Mouse (Mus musculus) kidney, embryonic 14.5 days (tissue): ENCODE data around the gene Zfp672. TPM values are rescaled to one million over a fixed set of nuclear protein-coding genes. Genes with fewer than 3 reads are reported as not detected.
A peak's percentile ranks its signal among the peaks of the same experiment; 100 is the strongest.
"Not testable (repeated sequence)": the region's sequence is repeated elsewhere in the genome, so short reads cannot be mapped to it uniquely, and the experiment has no call there.

Experiments used
- ATAC-seq: fragments of 200-750 bp; cut with Nextera tagmentation; 2 replicates; pipeline ENCODE4 v1.8.0; 2017; ENCODE audit warnings: moderate number of reproducible peaks, mild to moderate bottlenecking, moderate TSS enrichment, moderate library complexity; ENCODE audit not compliant: low FRiP score, low TSS enrichment
- H3K27ac ChIP-seq: fragments of 300-500 bp; sonication (generic); 2 replicates; pipeline ENCODE4 v1.5.1; 2014; ENCODE audit warnings: low read depth, mild to moderate bottlenecking, low read length, moderate library complexity, mixed read lengths
- H3K27me3 ChIP-seq: fragments of 300-500 bp; sonication (generic); 2 replicates; pipeline ENCODE4 v1.6.1; 2014; ENCODE audit warnings: mild to moderate bottlenecking, low read length; ENCODE audit not compliant: control insufficient read depth, insufficient read depth
- H3K36me3 ChIP-seq: fragments of 300-500 bp; sonication (generic); 2 replicates; pipeline ENCODE4 v1.6.1; 2014; ENCODE audit warnings: low read length, mixed read lengths; ENCODE audit not compliant: control insufficient read depth, insufficient read depth
- H3K4me1 ChIP-seq: fragments of 300-500 bp; sonication (generic); 2 replicates; pipeline ENCODE4 v1.6.1; 2014; ENCODE audit warnings: low read length, mixed read lengths; ENCODE audit not compliant: control insufficient read depth, insufficient read depth
- H3K4me2 ChIP-seq: fragments of 300-500 bp; sonication (generic); replicated peaks from 2 replicates; pipeline ENCODE4 v1.6.1; 2014; ENCODE audit warnings: low read depth, mild to moderate bottlenecking, low read length
- H3K4me3 ChIP-seq: fragments of 300-500 bp; sonication (generic); 2 replicates; pipeline ENCODE4 v1.5.1; 2014; ENCODE audit warnings: mild to moderate bottlenecking, low read length
- H3K9ac ChIP-seq: fragments of 300-500 bp; sonication (generic); 2 replicates; pipeline ENCODE4 v1.6.1; 2014; ENCODE audit warnings: low read depth, mild to moderate bottlenecking, low read length, moderate library complexity
- H3K9me3 ChIP-seq: fragments of 300-500 bp; sonication (generic); 2 replicates; pipeline ENCODE4 v1.6.1; 2016; ENCODE audit warnings: low read length; ENCODE audit not compliant: control insufficient read depth
- WGBS: fragments of 180-500 bp; shearing (Covaris S2); extraction: QIAGEN DNeasy Blood & Tissue Kit; methylation state at CpG from one replicate; pipeline ENCODE4 v1.1.7; 2014; 5-methylcytosine and 5-hydroxymethylcytosine counted together
- polyA plus RNA-seq: library from polyadenylated mRNA; unstranded; fragments of >200 nt; fragmentation: Nextera tagmentation; extraction: Ambion mirVana; gene quantifications from 2 replicates; pipeline ENCODE4 v1.2.1, GENCODE M21; 2014

Gene Zfp672
- polyA plus RNA-seq, 1 experiment from 2014 or later = 34.4 TPM

GRCm38 (mm10) chr11:58316768-58317390 is 13.3 kb downstream of the Zfp672 start:
- H3K9ac ChIP-seq = no peak overlapping the region
- ATAC-seq = peak; percentile 26; the same call in 1 of the 2 replicates
- H3K27ac ChIP-seq = no peak overlapping the region
- no peak overlapping the region for H3K4me2 ChIP-seq
- peaks cover 40% of the 10 kb centered on the region for H3K36me3 ChIP-seq
- H3K27me3 ChIP-seq = no peaks in the 10 kb centered on the region
- H3K4me3 ChIP-seq = no peak overlapping the region
- WGBS = 79% methylated on average over 28 of the region's 28 CpGs
- no peaks in the 10 kb centered on the region for H3K9me3 ChIP-seq
- H3K4me1 ChIP-seq = peaks cover 4% of the 10 kb centered on the region

DNA sequence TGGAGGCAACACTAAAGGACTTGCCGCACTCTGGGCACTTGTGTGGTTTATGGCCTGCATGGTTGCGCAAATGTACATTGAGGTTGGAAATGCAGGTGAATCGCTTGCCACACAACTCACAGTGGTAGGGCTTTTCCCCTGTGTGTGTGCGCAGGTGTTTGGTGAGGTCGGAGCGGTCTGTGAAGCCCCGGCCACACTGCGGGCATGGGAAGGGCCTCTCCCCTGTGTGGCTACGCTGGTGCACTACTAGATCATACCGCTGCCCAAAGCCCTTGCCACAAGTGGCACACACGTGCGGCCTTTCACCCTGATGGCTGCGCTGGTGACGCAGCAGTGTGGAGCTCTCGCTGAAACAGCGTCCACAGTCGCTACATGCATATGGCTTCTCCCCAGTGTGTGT is 13.8 kb downstream of the Zfp672 start:
- no peak for ATAC-seq
- peaks cover 40% of the 10 kb centered on the region for H3K36me3 ChIP-seq

DNA sequence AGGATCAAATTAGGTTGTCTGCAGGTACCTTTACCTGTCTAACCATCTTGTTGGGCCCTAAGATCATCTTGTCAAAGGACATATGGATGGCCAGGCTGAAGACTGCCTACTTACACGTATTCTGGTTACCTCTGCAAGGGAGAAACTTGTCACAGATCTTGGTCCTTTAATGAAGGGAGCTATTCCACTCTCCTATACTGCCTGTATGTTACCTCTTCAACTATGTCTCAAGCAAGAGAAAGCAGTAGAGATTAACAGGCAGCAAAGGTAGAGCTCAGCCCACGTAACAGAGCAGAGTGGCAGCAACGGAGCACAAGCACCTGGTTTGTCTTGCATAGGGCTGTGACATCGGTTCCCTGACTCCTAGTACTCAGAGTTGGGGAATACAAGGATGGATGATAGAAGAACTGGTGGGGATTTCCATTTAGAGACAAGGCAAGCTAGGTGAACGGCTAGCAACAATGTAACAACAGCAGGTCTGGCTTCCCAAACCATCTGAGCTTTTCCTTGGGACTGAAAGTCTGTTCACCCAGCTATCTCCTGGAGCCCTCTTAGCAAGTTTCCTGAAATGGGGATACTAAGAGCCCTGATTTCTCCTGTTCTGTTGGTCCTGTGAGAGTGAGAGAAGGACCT is 14.5 kb downstream of the Zfp672 start:
- 89% methylated on average over 5 of the region's 5 CpGs for WGBS
- Histone ChIP-seq H3K4me3 (no peak overlapping the region), H3K27me3 (no peaks in the 10 kb centered on the region), H3K9me3 (no peaks in the 10 kb centered on the region), H3K4me1 (no peaks in the 10 kb centered on the region), H3K36me3 (peaks cover 40% of the 10 kb centered on the region), H3K27ac (no peak overlapping the region), H3K9ac (no peak overlapping the region), H3K4me2 (no peak overlapping the region)
- ATAC-seq = no peak

More for the DNA sequence above, 13.8 kb downstream of the Zfp672 start:
- Histone ChIP-seq H3K9me3 (no peaks in the 10 kb centered on the region), H3K4me2 (no peak overlapping the region), H3K4me1 (no peaks in the 10 kb centered on the region), H3K27ac (no peak overlapping the region), H3K4me3 (no peak overlapping the region), H3K27me3 (no peaks in the 10 kb centered on the region), H3K9ac (no peak overlapping the region)
- WGBS = 86% methylated on average over 17 of the region's 17 CpGs

DNA sequence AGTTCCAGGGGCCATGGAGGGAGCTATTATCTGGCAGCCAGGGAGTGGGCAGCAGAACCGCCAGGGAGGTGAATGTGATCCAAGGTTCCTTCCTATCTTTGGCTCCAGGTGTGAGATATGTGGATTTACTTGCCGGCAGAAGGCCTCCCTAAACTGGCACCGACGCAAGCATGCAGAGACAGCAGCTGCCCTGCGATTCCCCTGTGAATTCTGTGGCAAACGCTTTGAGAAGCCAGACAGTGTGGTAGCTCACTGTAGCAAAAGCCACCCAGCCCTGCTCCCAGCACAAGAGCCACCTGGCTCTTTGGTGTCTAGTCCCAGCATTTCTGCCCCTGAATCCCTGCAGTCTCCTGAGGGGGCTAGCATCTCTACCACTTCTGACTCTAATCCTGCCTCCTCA is 16.1 kb downstream of the Zfp672 start:
- Histone ChIP-seq H3K4me3 (no peak overlapping the region), H3K9me3 (no peaks in the 10 kb centered on the region), H3K4me2 (no peak overlapping the region), H3K36me3 (peaks cover 35% of the 10 kb centered on the region), H3K27ac (no peak overlapping the region), H3K27me3 (no peaks in the 10 kb centered on the region), H3K9ac (no peak overlapping the region), H3K4me1 (no peaks in the 10 kb centered on the region)
- 93% methylated on average over 6 of the region's 6 CpGs for WGBS
- ATAC-seq = no peak

GRCm38 (mm10) chr11:58308661-58309060 is 21.5 kb downstream of the Zfp672 start:
- Histone ChIP-seq H3K4me2 (no peak overlapping the region), H3K4me1 (peaks cover 10% of the 10 kb centered on the region; the same call in 1 of the 2 replicates), H3K4me3 (no peak overlapping the region), H3K9ac (no peak overlapping the region), H3K9me3 (no peaks in the 10 kb centered on the region), H3K36me3 (no peaks in the 10 kb centered on the region), H3K27ac (no peak overlapping the region), H3K27me3 (no peaks in the 10 kb centered on the region)
- ATAC-seq = no peak
- whole genome bisulfite sequencing = 96% methylated on average over 9 of the region's 9 CpGs

DNA sequence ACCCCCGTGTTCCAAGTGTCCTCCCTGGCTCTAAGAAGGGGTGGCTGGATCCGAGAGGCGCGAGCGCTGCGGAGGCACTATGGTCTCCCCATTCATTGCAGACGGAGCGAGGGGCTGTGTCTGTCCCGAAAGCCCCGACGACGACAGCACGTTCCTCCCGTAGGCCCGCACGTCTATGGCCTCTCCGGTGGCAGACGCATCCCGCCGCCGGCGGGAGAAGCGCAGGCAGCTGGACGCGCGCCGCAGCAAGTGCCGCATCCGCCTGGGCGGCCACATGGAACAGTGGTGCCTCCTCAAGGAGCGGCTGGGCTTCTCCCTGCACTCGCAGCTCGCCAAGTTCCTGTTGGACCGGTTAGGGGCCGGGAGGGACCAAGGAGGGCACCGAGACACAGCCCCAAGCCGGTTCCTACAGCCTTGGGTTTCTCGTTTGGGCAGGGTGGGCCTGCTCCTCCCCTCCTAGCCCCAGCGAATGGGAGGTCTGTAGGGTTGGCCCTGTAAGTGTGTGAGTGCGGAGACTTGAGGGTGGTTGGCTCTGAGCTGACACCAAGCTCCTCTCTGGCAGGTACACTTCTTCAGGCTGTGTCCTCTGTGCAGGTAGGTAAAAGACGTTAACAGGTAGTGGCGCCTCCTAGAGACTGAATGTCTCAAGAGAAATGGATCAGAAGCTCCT is 22.6 kb downstream of the Zfp672 start:
- Histone ChIP-seq H3K27me3 (no peaks in the 10 kb centered on the region), H3K4me3 (peak overlapping the region; percentile 54), H3K4me1 (peaks cover 13% of the 10 kb centered on the region; the same call in 1 of the 2 replicates), H3K9ac (peak overlapping the region; percentile 73), H3K27ac (peak overlapping the region; percentile 56; the same call in 1 of the 2 replicates), H3K9me3 (no peaks in the 10 kb centered on the region), H3K4me2 (peak overlapping the region; percentile 88), H3K36me3 (no peaks in the 10 kb centered on the region)
- peak; percentile 72 for ATAC-seq
- WGBS = 1% methylated on average over 41 of the region's 42 CpGs

GRCm38 (mm10) chr11:58306860-58307308 is 23.3 kb downstream of the Zfp672 start, which contains the start of gene Zfp692:
TSS of gene Zfp692 (plus strand) at chr11:58307069.
- under 1% methylated on average over 34 of the region's 34 CpGs for WGBS
- peak within 1 kb of the TSS; percentile 54 for H3K4me3 ChIP-seq
- H3K9me3 ChIP-seq = no peaks in the 10 kb centered on the region
- H3K4me1 ChIP-seq = peaks cover 13% of the 10 kb centered on the region; the same call in 1 of the 2 replicates
- peak within 1 kb of the TSS; percentile 88 for H3K4me2 ChIP-seq
- H3K9ac ChIP-seq = peak within 1 kb of the TSS; percentile 73
- ATAC-seq = peak; percentile 75
- peak within 1 kb of the TSS; percentile 56; the same call in 1 of the 2 replicates for H3K27ac ChIP-seq
- H3K36me3 ChIP-seq = no peaks in the 10 kb centered on the region
- no peaks in the 10 kb centered on the region for H3K27me3 ChIP-seq

- not testable (repeated sequence) for H3K27ac ChIP-seq, H3K27me3 ChIP-seq, ATAC-seq, H3K36me3 ChIP-seq, H3K9ac ChIP-seq, H3K9me3 ChIP-seq, H3K4me3 ChIP-seq, H3K4me2 ChIP-seq
- peaks cover 16% of the 10 kb centered on the region; the same call in 1 of the 2 replicates for H3K4me1 ChIP-seq
- WGBS = 93% methylated on average over 8 of the region's 8 CpGs
Observed at GRCm38 (mm10) chr11:58305299-58305698, 24.8 kb downstream of the Zfp672 start.
